Mouse (Mus musculus) forebrain, embryonic 12.5 days (tissue): Measurements from ENCODE around the gene Slc3a2. TPM values are rescaled to one million over a fixed set of nuclear protein-coding genes. Genes with fewer than 3 reads are reported as not detected.

Source experiments
- ATAC-seq: fragments of 200-750 bp; cut with Nextera tagmentation; 2 replicates; pipeline ENCODE4 v1.8.0; 2017; ENCODE audit warnings: moderate TSS enrichment; ENCODE audit not compliant: low FRiP score
- H3K27ac ChIP-seq: fragments of 300-500 bp; sonication (generic); 2 replicates; pipeline ENCODE4 v1.5.1; 2016; ENCODE audit warnings: mild to moderate bottlenecking
- H3K27me3 ChIP-seq: fragments of 300-500 bp; sonication (generic); 2 replicates; pipeline ENCODE4 v1.6.1; 2016; ENCODE audit warnings: mild to moderate bottlenecking
- H3K36me3 ChIP-seq: fragments of 300-500 bp; sonication (generic); replicated peaks from 2 replicates; pipeline ENCODE4 v1.6.1; 2016; ENCODE audit warnings: mild to moderate bottlenecking
- H3K4me1 ChIP-seq: fragments of 300-500 bp; sonication (generic); 2 replicates; pipeline ENCODE4 v1.6.1; 2016
- H3K4me2 ChIP-seq: fragments of 300-500 bp; sonication (generic); 2 replicates; pipeline ENCODE4 v1.6.1; 2016; ENCODE audit warnings: mild to moderate bottlenecking, moderate library complexity
- H3K4me3 ChIP-seq: fragments of 300-500 bp; sonication (generic); replicated peaks from 2 replicates; pipeline ENCODE4 v1.5.1; 2016; ENCODE audit warnings: mild to moderate bottlenecking
- H3K9ac ChIP-seq: fragments of 300-500 bp; sonication (generic); 2 replicates; pipeline ENCODE4 v1.6.1; 2016; ENCODE audit warnings: mild to moderate bottlenecking
- H3K9me3 ChIP-seq: fragments of 300-500 bp; sonication (generic); 2 replicates; pipeline ENCODE4 v1.6.1; 2016
- WGBS: fragments of 180-500 bp; shearing (Covaris S2); methylation state at CpG from one replicate; pipeline ENCODE4 v1.1.7; 2016; 5-methylcytosine and 5-hydroxymethylcytosine counted together
- polyA plus RNA-seq: library from polyadenylated mRNA; unstranded; fragments of >200 nt; fragmentation: Nextera tagmentation; extraction: Ambion mirVana; gene quantifications from 2 replicates; pipeline ENCODE4 v1.2.1, GENCODE M21; 2016

The Slc3a2 gene
- polyA plus RNA-seq = 140 and 143 TPM in 2 replicates

DNA sequence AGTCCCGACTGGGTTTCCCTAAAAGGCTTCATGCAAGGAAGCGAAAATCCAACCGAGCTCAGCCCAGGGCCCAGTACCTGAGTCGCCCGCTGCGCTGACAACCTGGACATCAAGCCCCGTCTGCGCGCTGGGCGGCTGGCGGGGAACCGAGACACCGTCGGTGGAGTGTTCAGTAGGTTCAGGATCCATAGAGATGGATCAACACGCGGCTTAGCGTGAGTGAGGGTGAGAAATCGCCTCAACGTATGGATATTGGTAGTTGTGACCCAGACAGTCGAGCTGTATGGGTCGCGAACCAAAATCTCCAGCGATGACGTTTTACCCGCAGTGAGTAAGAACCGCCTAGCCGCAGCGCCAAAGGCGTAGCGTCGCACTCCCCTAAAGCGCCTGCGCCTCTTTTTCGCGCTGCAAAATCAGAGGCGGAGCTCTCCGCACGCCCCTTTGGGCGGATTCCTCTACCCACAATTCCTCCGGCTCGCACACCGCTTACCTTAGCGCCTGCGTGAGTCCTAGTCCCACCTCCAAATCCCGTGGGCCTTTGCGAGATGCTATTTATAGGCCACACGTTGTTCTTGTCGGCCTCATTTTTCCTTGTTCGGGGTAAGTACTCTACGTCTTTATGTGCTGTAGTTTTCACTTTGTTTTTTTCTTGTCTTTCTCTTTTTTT, at the start of gene Slc3a2:
Gene Slc3a2 (minus strand): TSS at position 463 of the 667 bp plus-strand sequence.
- Histone ChIP-seq H3K36me3 (peaks cover 29% of the 10 kb centered on the region), H3K4me3 (peak within 1 kb of the TSS; percentile 76), H3K9ac (peak within 1 kb of the TSS; percentile 97), H3K4me1 (peaks cover 33% of the 10 kb centered on the region), H3K27me3 (no peaks in the 10 kb centered on the region), H3K27ac (peak within 1 kb of the TSS; percentile 94), H3K4me2 (peak within 1 kb of the TSS; percentile 77), H3K9me3 (no peaks in the 10 kb centered on the region)
- WGBS = under 1% methylated on average over 50 of the region's 50 CpGs
- peak; percentile 96 for ATAC-seq

GRCm38 (mm10) chr19:8770567-8771270, 47.5 kb upstream of the Slc3a2 start, which contains the start of gene Tmem223:
Tmem223 (plus strand) TSS chr19:8770996.
- Histone ChIP-seq H3K27ac (peak within 1 kb of the TSS; percentile 93), H3K9me3 (peaks cover 2% of the 10 kb centered on the region; the same call in 1 of the 2 replicates), H3K27me3 (no peaks in the 10 kb centered on the region), H3K36me3 (peaks cover 65% of the 10 kb centered on the region), H3K4me2 (peak within 1 kb of the TSS; percentile 70), H3K4me3 (peak within 1 kb of the TSS; percentile 77), H3K4me1 (peaks cover 33% of the 10 kb centered on the region), H3K9ac (peak within 1 kb of the TSS; percentile 93)
- peak; percentile 63 for ATAC-seq
- whole genome bisulfite sequencing = 19% methylated on average over 29 of the region's 29 CpGs

DNA sequence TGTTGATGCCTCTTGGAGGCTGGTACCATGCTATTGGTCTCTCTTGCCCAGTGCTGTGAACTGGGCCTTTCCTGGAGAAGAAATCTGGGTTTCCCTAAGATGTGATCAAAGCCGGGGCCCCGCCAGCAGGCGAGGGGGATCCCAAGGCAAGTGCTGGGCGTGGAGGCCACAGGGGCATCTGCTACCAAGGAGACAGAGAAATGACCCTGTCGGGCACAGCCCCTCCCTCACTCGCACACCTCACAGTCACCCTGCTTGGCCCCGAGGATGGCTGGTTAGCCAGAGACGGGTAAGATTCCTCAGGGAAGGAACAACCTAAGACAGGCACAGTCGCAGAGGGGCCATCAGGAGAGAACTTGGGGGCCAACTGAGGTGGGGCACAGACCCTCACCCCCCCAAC, 42.4 kb upstream of the Slc3a2 start:
- no peak overlapping the region for H3K4me3 ChIP-seq
- H3K9me3 ChIP-seq = peaks cover 7% of the 10 kb centered on the region; the same call in 1 of the 2 replicates
- H3K4me2 ChIP-seq = no peak overlapping the region
- H3K9ac ChIP-seq = no peak overlapping the region
- ATAC-seq = no peak
- peaks cover 82% of the 10 kb centered on the region for H3K36me3 ChIP-seq
- H3K4me1 ChIP-seq = 0 out of 2 replicates have a peak, but pooled peaks cover 1% of the 10 kb centered on the region
- no peaks in the 10 kb centered on the region for H3K27me3 ChIP-seq
- over 99% methylated on average over 9 of the region's 9 CpGs for WGBS
- H3K27ac ChIP-seq = no peak overlapping the region

GRCm38 (mm10) chr19:8763276-8763675, 40.1 kb upstream of the Slc3a2 start:
- H3K9me3 ChIP-seq = peaks cover 7% of the 10 kb centered on the region; the same call in 1 of the 2 replicates
- no peak overlapping the region for H3K27ac ChIP-seq
- peaks cover 8% of the 10 kb centered on the region for H3K4me1 ChIP-seq
- no peak overlapping the region for H3K4me3 ChIP-seq
- no peak overlapping the region for H3K9ac ChIP-seq
- no peaks in the 10 kb centered on the region for H3K27me3 ChIP-seq
- WGBS = 91% methylated on average over 4 of the region's 4 CpGs
- ATAC-seq = no peak
- H3K4me2 ChIP-seq = no peak overlapping the region
- peaks cover 62% of the 10 kb centered on the region for H3K36me3 ChIP-seq

GRCm38 (mm10) chr19:8760757-8761156, 37.6 kb upstream of the Slc3a2 start:
- peaks cover 6% of the 10 kb centered on the region; the same call in 1 of the 2 replicates for H3K9me3 ChIP-seq
- no peak overlapping the region for H3K4me3 ChIP-seq
- 95% methylated on average over 2 of the region's 2 CpGs for WGBS
- H3K36me3 ChIP-seq = peaks cover 37% of the 10 kb centered on the region
- H3K27me3 ChIP-seq = no peaks in the 10 kb centered on the region
- H3K4me2 ChIP-seq = no peak overlapping the region
- H3K4me1 ChIP-seq = peaks cover 23% of the 10 kb centered on the region
- H3K9ac ChIP-seq = no peak overlapping the region
- ATAC-seq = no peak
- no peak overlapping the region for H3K27ac ChIP-seq

DNA sequence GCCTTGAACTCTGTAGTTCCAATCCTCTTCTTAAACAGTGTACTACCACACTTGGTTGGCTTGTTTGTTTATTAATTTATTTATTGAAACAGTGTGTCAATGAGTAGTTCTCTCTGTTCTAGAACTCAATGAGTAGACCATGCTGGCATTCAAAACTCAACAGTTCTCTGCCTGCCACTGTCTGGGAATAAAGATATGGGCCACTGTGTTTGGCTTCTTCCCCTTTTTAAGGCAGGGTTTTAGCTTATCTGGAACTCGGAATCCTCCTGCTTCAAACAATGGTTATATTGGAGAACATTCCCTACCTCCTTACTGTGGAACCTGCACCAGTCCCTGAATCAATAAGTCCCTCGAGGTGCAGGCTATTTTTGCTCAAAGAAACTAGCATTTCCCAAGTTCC, 35.7 kb upstream of the Slc3a2 start:
- no peaks in the 10 kb centered on the region for H3K27me3 ChIP-seq
- no peak overlapping the region for H3K4me3 ChIP-seq
- H3K4me1 ChIP-seq = peaks cover 25% of the 10 kb centered on the region
- no peak overlapping the region for H3K9ac ChIP-seq
- no peak for ATAC-seq
- no peak overlapping the region for H3K4me2 ChIP-seq
- no peaks in the 10 kb centered on the region for H3K9me3 ChIP-seq
- H3K27ac ChIP-seq = no peak overlapping the region
- peaks cover 33% of the 10 kb centered on the region for H3K36me3 ChIP-seq
- WGBS = 93% methylated on average over 2 of the region's 2 CpGs

GRCm38 (mm10) chr19:8757471-8757998, 34.4 kb upstream of the Slc3a2 start:
- Histone ChIP-seq H3K27me3 (no peaks in the 10 kb centered on the region), H3K36me3 (peaks cover 22% of the 10 kb centered on the region), H3K4me2 (peak overlapping the region; percentile 68), H3K9me3 (no peaks in the 10 kb centered on the region), H3K4me1 (peaks cover 25% of the 10 kb centered on the region), H3K9ac (peak overlapping the region; percentile 96), H3K4me3 (peak overlapping the region; percentile 83), H3K27ac (peak overlapping the region; percentile 88)
- WGBS = 8% methylated on average over 14 of the region's 14 CpGs
- ATAC-seq = no peak

DNA sequence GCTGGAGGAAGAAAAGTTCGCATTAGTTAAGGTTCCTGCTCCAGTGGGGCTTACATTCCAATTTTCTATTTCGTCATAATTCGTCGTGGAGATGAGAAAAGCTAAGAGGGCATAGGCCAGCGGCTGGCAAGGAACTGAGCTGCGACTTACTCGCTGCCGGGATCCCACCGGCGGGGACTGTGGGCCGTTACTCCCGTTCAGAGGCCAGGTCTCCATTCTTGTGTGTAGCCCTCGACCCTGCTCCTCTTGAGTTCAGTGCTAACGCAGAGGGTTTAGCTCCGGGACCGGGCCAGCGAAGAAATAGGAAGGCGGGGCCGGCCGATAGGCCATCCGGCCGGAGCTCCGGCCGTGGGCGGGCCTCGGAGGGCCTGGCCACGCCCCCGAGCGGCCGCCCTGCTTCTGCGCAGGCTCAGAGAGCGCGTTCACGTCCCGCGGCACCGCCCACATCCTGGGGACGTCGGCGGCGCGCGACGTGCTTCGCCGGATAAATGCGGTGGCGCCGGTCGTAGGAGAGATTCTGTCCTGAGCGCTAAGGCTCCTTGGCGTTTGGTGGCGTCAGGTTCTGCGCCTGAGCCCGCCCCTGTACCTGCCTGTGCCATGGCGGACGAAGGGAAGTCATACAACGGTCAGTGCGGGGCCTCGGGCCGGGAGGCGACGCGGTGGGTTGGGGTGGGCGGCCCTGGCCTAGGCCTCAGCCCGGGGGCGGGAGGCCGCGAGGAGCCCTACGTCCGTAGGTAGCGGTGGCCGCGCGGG, 33.6 kb upstream of the Slc3a2 start, which contains the start of gene Nxf1:
Gene Nxf1 (plus strand): TSS at position 439 of the 753 bp plus-strand sequence.
- under 1% methylated on average over 72 of the region's 75 CpGs for WGBS
- H3K9ac ChIP-seq = peak within 1 kb of the TSS; percentile 96
- H3K9me3 ChIP-seq = no peaks in the 10 kb centered on the region
- no peaks in the 10 kb centered on the region for H3K27me3 ChIP-seq
- H3K27ac ChIP-seq = peak within 1 kb of the TSS; percentile 88
- peaks cover 25% of the 10 kb centered on the region for H3K36me3 ChIP-seq
- H3K4me3 ChIP-seq = peak within 1 kb of the TSS; percentile 83
- peaks cover 25% of the 10 kb centered on the region for H3K4me1 ChIP-seq
- peak within 1 kb of the TSS; percentile 68 for H3K4me2 ChIP-seq
- ATAC-seq = peak; percentile 96

- H3K4me3 ChIP-seq = no peak overlapping the region
These were observed 32.5 kb upstream of the Slc3a2 start for GRCm38 (mm10) chr19:8755652-8756051.

GRCm38 (mm10) chr19:8747368-8747767, 24.2 kb upstream of the Slc3a2 start:
- H3K4me3 ChIP-seq = no peak overlapping the region
- H3K9ac ChIP-seq = no peak overlapping the region
- H3K4me2 ChIP-seq = no peak overlapping the region
- WGBS = 63% methylated on average over 2 of the region's 2 CpGs
- H3K36me3 ChIP-seq = peaks cover 95% of the 10 kb centered on the region
- H3K27ac ChIP-seq = no peak overlapping the region
- peaks cover 10% of the 10 kb centered on the region for H3K4me1 ChIP-seq
- H3K27me3 ChIP-seq = no peaks in the 10 kb centered on the region
- H3K9me3 ChIP-seq = no peaks in the 10 kb centered on the region
- ATAC-seq = no peak

More at GRCm38 (mm10) chr19:8755652-8756051, 32.5 kb upstream of the Slc3a2 start:
- H3K27me3 ChIP-seq = no peaks in the 10 kb centered on the region
- H3K36me3 ChIP-seq = peaks cover 35% of the 10 kb centered on the region
- peak overlapping the region; percentile 68; the same call in 1 of the 2 replicates for H3K4me2 ChIP-seq
- H3K9ac ChIP-seq = no peak overlapping the region
- 85% methylated on average over 3 of the region's 3 CpGs for WGBS
- no peaks in the 10 kb centered on the region for H3K9me3 ChIP-seq
- H3K27ac ChIP-seq = no peak overlapping the region
- ATAC-seq = no peak
- peaks cover 25% of the 10 kb centered on the region for H3K4me1 ChIP-seq

DNA sequence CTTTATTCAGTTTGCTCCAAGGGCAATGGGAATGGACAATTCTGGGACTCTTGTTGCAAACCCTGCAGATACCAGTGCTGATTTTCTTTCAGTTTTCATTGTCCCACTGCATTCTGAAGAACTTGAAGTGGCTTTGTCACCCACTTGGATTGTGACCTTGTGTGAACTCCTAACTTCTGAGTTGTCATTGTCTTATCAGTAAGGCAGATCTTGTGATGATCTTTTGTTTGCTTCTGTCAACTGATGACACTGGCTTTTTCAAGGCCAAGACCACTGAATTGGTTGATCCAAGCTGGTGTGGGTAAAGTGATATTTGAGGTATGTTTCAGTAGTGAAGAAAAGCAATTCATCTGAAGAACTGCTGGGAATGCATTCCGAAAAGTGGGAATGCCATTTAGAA, 22.2 kb upstream of the Slc3a2 start:
- Histone ChIP-seq H3K4me2 (no peak overlapping the region), H3K9ac (no peak overlapping the region), H3K36me3 (peaks cover 81% of the 10 kb centered on the region), H3K4me1 (peaks cover 21% of the 10 kb centered on the region), H3K27me3 (no peaks in the 10 kb centered on the region), H3K9me3 (no peaks in the 10 kb centered on the region), H3K27ac (no peak overlapping the region), H3K4me3 (no peak overlapping the region)
- ATAC-seq = no peak
- WGBS = 100% methylated on average over 1 of the region's 1 CpGs

DNA sequence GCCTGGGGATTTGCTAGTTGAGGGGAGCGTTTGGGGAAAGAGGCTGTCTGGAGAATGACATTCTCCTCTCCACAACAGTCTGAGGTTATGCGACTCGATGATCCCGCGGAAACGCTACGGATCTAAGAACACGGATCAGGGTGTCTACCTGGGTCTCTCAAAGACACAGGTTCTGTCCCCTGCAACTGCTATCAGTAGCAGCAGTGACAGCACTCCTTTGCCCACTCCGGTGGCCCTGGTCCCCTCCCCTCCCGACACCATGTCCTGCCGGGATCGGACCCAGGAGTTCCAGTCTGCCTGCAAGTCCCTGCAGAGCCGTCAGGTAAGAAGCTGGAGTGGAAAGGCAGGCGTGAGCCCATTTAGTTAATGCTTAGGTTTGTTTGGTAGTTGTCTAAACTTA, 19.0 kb upstream of the Slc3a2 start:
- 18% methylated on average over 14 of the region's 14 CpGs for WGBS
- no peak for ATAC-seq
- Histone ChIP-seq H3K9ac (peak overlapping the region; percentile 88), H3K4me1 (peaks cover 25% of the 10 kb centered on the region), H3K9me3 (no peaks in the 10 kb centered on the region), H3K4me3 (peak overlapping the region; percentile 79), H3K27ac (peak overlapping the region; percentile 59), H3K36me3 (peaks cover 77% of the 10 kb centered on the region), H3K27me3 (no peaks in the 10 kb centered on the region), H3K4me2 (peak overlapping the region; percentile 92)
